Mouse (Mus musculus) testis, adult 2 months (tissue): ENCODE results near the gene Adi1.

Experiments used
- CTCF ChIP-seq: fragments of 200-500 bp; IDR thresholded peaks from 2 replicates; pipeline ENCODE4 v1.5.1; 2012; ENCODE audit warnings: low read depth, mild to moderate bottlenecking, inconsistent platforms, low read length, moderate library complexity; ENCODE audit not compliant: control insufficient read depth, insufficient read depth, insufficient replicate concordance
- POLR2A ChIP-seq: fragments of 200-500 bp; IDR thresholded peaks from 2 replicates; pipeline ENCODE4 v1.6.1; 2012; ENCODE audit warnings: low read depth, mild to moderate bottlenecking, inconsistent platforms, low read length, moderate library complexity; ENCODE audit not compliant: control insufficient read depth

GRCm38 (mm10) chr12:28704381-28704780, 29.4 kb downstream of the Adi1 start:
- TF ChIP-seq POLR2A = no peak
- no peak for TF ChIP-seq CTCF
